Mouse (Mus musculus) midbrain, embryonic 11.5 days (tissue): ENCODE measurements around the gene Bmyc. TPM values are rescaled to one million over a fixed set of nuclear protein-coding genes. Genes with fewer than 3 reads are reported as not detected.
"Not testable (repeated sequence)": the region's sequence is repeated elsewhere in the genome, so short reads cannot be mapped to it uniquely, and the experiment has no call there.

Experiments
- ATAC-seq: fragments of 200-750 bp; cut with Nextera tagmentation; 2 replicates; pipeline ENCODE4 v1.8.0; 2017; ENCODE audit warnings: moderate TSS enrichment, moderate library complexity; ENCODE audit not compliant: low FRiP score
- DNase-seq: peaks from one replicate; pipeline ENCODE4 v3.0.0; 2015; ENCODE audit warnings: low spot score; ENCODE audit errors: missing footprints
- H3K27ac ChIP-seq: fragments of 300-500 bp; sonication (generic); 2 replicates; pipeline ENCODE4 v1.5.1; 2014; ENCODE audit warnings: low read depth, low read length
- H3K27me3 ChIP-seq: fragments of 300-500 bp; sonication (generic); 2 replicates; pipeline ENCODE4 v1.6.1; 2014; ENCODE audit warnings: mild to moderate bottlenecking, low read length, moderate library complexity, mixed read lengths; ENCODE audit not compliant: control insufficient read depth, insufficient read depth
- H3K36me3 ChIP-seq: fragments of 300-500 bp; sonication (generic); 2 replicates; pipeline ENCODE4 v1.6.1; 2014; ENCODE audit warnings: mild to moderate bottlenecking, low read length, moderate library complexity, mixed read lengths; ENCODE audit not compliant: control insufficient read depth, insufficient read depth
- H3K4me1 ChIP-seq: fragments of 300-500 bp; sonication (generic); 2 replicates; pipeline ENCODE4 v1.6.1; 2014; ENCODE audit warnings: low read length; ENCODE audit not compliant: control insufficient read depth, insufficient read depth
- H3K4me2 ChIP-seq: fragments of 300-500 bp; sonication (generic); 2 replicates; pipeline ENCODE4 v1.6.1; 2014; ENCODE audit warnings: mild to moderate bottlenecking, moderate library complexity
- H3K4me3 ChIP-seq: fragments of 300-500 bp; sonication (generic); 2 replicates; pipeline ENCODE4 v1.5.1; 2014; ENCODE audit warnings: low read depth, low read length
- H3K9ac ChIP-seq: fragments of 300-500 bp; sonication (generic); 2 replicates; pipeline ENCODE4 v1.6.1; 2014; ENCODE audit warnings: low read length
- H3K9me3 ChIP-seq: fragments of 300-500 bp; sonication (generic); 2 replicates; pipeline ENCODE4 v1.6.1; 2016; ENCODE audit warnings: low read length; ENCODE audit not compliant: control insufficient read depth
- WGBS: fragments of 180-500 bp; shearing (Covaris S2); extraction: QIAGEN DNeasy Blood & Tissue Kit; methylation state at CpG from one replicate; pipeline ENCODE4 v1.1.7; 2014; 5-methylcytosine and 5-hydroxymethylcytosine counted together
- polyA plus RNA-seq: library from polyadenylated mRNA; unstranded; fragments of >200 nt; fragmentation: Nextera tagmentation; extraction: Ambion mirVana; gene quantifications from 2 replicates; pipeline ENCODE4 v1.2.1, GENCODE M21; 2014

Bmyc gene
- polyA plus RNA-seq, 1 experiment from 2014 or later: 59.7 TPM

DNA sequence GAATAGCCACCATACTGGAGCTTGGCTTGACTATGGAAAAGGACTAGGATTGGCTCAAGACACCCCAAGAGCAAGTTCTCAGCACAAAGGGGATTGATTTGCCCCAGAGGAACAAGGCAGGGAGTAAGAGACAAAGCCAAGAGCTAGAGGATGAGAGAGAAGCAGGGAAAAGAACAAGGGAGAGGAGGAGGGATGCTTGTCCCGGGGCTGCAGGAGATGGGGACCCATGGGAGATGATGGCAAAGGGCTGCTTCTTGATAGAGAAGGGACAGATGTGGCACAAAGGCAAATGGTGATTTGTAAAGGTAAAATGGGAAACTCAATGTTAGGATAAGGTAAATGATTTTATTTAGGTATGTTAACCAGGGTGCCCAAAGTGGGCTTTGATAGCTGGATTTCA is 2.5 kb downstream of the Bmyc start:
- ATAC-seq, H3K36me3 ChIP-seq, H3K4me3 ChIP-seq, H3K4me2 ChIP-seq, H3K27ac ChIP-seq, H3K27me3 ChIP-seq, H3K4me1 ChIP-seq, H3K9me3 ChIP-seq, H3K9ac ChIP-seq, DNase-seq: not testable (repeated sequence)
- 100% methylated on average over 1 of the region's 1 CpGs for WGBS

DNA sequence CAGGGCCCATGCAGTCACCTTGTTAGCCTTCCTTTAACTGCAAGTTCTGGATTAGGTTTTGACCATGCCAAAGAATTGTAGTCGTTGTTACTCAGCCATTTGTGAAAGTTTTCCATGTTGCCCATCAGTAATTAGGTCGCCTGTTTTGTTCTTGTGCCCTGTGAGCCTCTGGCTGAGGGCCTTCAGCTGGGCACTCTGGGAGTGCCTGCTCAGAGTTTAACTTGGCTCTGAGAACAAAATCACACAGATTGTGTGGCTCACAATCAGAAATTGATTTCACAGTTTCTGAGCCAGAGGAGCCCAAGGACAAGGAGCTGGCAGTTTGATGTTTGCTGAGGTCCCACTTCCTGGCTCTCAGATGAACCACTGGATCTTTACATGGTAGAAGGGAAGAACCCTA is 3.3 kb downstream of the Bmyc start:
- ATAC-seq, DNase-seq, H3K4me1 ChIP-seq, H3K4me2 ChIP-seq, H3K9me3 ChIP-seq, H3K4me3 ChIP-seq, H3K9ac ChIP-seq, H3K27me3 ChIP-seq, H3K36me3 ChIP-seq, H3K27ac ChIP-seq: not testable (repeated sequence)
- 82% methylated on average over 2 of the region's 2 CpGs for WGBS

DNA sequence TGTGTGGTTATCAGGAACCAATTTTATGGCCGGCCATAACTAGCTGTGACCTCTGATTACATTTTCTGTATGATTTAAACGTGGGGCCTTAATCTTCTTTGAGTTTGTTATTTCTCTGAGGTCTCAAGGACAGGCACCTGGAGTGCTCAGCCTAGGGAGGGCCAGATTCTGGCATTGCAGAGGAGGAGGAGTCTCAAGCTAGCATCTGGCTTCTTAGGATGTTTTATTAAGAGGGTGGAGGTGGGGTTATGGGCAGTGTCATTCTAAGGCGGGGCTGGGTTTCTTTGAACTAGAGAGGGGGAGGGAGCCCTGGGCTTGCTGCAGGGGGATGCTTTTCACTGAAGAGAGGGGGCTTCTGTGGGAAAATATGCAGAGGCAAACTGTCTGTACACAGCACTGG is 5.1 kb downstream of the Bmyc start:
- ATAC-seq, H3K9ac ChIP-seq, H3K27ac ChIP-seq, H3K4me2 ChIP-seq, DNase-seq, H3K27me3 ChIP-seq, H3K4me3 ChIP-seq, H3K36me3 ChIP-seq, H3K9me3 ChIP-seq, H3K4me1 ChIP-seq: not testable (repeated sequence)
- WGBS: 34% methylated on average over 3 of the region's 3 CpGs

DNA sequence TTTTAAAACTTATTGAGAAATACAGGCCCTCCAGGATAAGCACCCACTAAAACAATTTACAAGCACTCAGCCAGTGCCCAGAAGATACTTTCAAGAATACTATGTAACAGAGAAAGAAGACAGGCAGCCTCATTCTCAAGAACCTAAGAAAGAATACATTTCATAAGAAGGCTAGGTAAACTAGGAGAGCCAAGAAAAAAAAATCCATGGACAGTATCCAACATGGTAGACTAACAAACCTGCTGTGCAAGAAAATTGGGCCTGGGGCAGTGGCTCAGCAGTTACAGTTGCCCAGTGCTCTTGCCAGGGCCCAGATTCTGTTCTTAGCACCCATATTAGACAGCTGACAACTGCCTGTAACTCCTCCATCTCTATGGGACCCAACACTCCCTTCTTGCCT is 10.7 kb downstream of the Bmyc start:
- Histone ChIP-seq H3K27me3 (no peaks in the 10 kb centered on the region), H3K9ac (no peak overlapping the region), H3K4me1 (no peaks in the 10 kb centered on the region), H3K27ac (no peak overlapping the region), H3K36me3 (no peaks in the 10 kb centered on the region), H3K4me3 (no peak overlapping the region), H3K9me3 (no peaks in the 10 kb centered on the region), H3K4me2 (no peak overlapping the region)
- no peak for DNase-seq
- ATAC-seq: no peak

DNA sequence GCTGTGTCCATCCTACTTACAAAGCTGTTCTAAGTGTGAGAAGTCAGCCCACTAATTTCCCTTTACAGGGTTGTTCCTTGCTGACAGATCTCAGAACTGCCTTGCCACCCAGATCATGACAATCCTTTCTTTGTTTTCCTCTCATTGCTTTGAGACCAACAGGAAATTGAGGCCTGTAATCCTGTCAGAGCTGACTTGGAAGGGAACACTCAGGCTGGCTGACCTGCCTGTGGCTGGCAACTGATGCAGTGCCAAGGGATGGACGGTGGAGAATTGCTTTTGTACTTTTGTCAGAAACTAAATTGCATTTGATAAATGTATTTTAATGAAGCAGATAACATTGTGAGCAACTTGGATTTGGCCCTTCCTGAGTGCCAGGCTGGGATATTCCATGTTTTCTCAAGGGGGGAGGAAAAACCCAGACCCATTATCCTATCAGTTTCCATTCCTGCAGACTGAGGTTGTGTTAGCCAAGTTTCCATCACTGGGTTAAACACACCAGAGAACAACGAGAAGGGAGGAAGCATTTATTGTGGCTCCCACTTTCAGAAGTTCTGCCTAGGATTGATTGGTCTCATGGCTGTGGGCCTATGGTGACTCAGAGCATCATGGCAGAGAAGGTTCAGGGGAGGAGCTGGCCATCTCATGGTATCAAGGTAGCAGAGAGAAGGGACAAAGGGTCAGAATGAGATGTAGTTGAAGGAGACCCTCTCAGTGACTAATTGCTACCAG is 26.8 kb downstream of the Bmyc start:
- ATAC-seq (no peak), DNase-seq (no peak)
- Histone ChIP-seq H3K27ac (no peak overlapping the region), H3K4me3 (no peak overlapping the region), H3K4me2 (no peak overlapping the region), H3K9ac (no peak overlapping the region), H3K4me1 (no peaks in the 10 kb centered on the region), H3K36me3 (no peaks in the 10 kb centered on the region), H3K27me3 (no peaks in the 10 kb centered on the region), H3K9me3 (no peaks in the 10 kb centered on the region)
- 66% methylated on average over 2 of the region's 2 CpGs for WGBS

DNA sequence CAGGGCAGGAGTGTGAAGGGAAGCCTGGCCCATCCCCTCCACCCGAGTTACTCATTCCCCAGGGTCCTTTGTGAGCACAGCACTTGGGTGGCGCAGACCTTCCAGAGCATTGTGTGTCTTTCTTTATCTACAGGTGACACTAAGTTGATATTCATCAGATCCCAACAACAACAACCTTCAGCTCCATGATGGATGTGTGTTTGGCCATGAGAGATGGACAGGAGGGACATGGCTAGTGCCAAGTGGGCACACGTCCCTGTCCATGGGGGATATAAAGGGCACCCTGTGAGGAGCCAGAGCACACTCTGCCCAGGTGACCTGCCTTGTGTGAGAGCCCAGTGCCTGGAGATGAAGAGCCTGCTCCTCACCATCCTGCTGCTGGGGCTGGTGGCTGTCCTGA is 30.2 kb downstream of the Bmyc start, which contains the start of gene Obp2b:
Gene Obp2b, plus strand, starts transcription at position 301 of the 400 bp plus-strand sequence.
- 90% methylated on average over 3 of the region's 3 CpGs for WGBS
- not testable (repeated sequence) for ATAC-seq

DNA sequence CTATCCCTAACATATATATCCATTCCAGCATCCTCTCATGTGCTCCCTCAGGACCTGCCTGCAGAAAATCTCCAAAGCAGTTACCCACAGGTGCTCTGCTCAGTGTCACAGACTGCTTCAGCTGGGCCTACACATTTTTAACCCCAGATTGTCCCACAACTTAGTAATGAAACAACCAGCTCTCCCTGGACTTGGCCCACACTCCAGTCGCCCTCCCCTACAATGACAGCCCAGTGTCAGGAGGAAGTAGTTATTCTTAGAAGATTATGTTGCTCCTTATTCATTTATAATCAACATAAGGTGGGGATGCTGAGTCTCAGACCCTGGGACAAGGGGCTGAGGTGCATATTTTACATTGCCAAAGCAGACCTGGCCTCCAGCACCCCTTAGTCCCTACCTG is 35.1 kb downstream of the Bmyc start:
- 85% methylated on average over 1 of the region's 1 CpGs for WGBS
- no peaks in the 10 kb centered on the region for H3K27me3 ChIP-seq
- no peaks in the 10 kb centered on the region for H3K4me1 ChIP-seq
- no peak overlapping the region for H3K4me2 ChIP-seq
- no peak overlapping the region for H3K9ac ChIP-seq
- no peaks in the 10 kb centered on the region for H3K9me3 ChIP-seq
- ATAC-seq: no peak
- H3K36me3 ChIP-seq: no peaks in the 10 kb centered on the region
- no peak overlapping the region for H3K27ac ChIP-seq
- no peak for DNase-seq
- no peak overlapping the region for H3K4me3 ChIP-seq

More for the DNA sequence above, 30.2 kb downstream of the Bmyc start, which contains the start of gene Obp2b:
- not testable (repeated sequence) for DNase-seq, H3K9me3 ChIP-seq, H3K36me3 ChIP-seq, H3K4me3 ChIP-seq, H3K27ac ChIP-seq, H3K9ac ChIP-seq, H3K4me2 ChIP-seq, H3K4me1 ChIP-seq, H3K27me3 ChIP-seq

DNA sequence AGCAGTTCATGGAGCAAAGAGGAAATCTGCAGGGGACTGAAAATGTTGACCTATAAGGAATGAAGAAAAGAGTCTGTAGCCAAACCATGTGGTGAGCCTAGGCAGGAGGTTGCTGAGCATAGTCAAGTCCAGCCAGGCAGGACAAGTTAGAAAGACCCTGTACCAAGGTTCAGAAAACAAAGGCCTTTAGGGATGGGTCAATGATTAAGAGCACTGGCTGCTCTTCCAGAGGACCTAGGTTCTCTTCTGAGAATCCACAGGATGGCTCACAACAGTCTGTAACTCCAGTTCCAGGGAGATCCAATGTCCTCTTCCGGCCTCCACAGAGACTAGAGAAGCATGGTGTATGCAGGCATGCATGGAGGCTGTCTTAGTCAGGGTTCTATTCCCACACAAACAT is 47.7 kb downstream of the Bmyc start:
- no peak overlapping the region for H3K9ac ChIP-seq
- H3K36me3 ChIP-seq: no peaks in the 10 kb centered on the region
- 90% methylated on average over 1 of the region's 1 CpGs for WGBS
- no peaks in the 10 kb centered on the region for H3K9me3 ChIP-seq
- no peak overlapping the region for H3K27ac ChIP-seq
- H3K4me1 ChIP-seq: no peaks in the 10 kb centered on the region
- no peak overlapping the region for H3K4me2 ChIP-seq
- no peaks in the 10 kb centered on the region for H3K27me3 ChIP-seq
- H3K4me3 ChIP-seq: no peak overlapping the region
- ATAC-seq: no peak
- DNase-seq: no peak
